Mouse (Mus musculus): ENCODE measurements around the gene 2210407C18Rik. TPM values are rescaled to one million over a fixed set of nuclear protein-coding genes. Genes with fewer than 3 reads are reported as not detected.

Gene 2210407C18Rik
- polyA plus RNA-seq, 1 experiment from 2014 or later = not detected

- no peaks in the 10 kb centered on the region for H3K9me3 ChIP-seq (replicated peaks)
- ATAC-seq (replicated peaks; ENCODE audit: low FRiP score) = no peak
These were observed 10.3 kb upstream of the 2210407C18Rik start for GRCm38 (mm10) chr11:58626146-58626545.

GRCm38 (mm10) chr11:58618793-58619192 lies 2.9 kb upstream of the 2210407C18Rik start:
- 79% methylated on average over 6 of the region's 6 CpGs for WGBS
- H3K27ac ChIP-seq = no peak overlapping the region
- H3K4me2 ChIP-seq = no peak overlapping the region
- H3K27me3 ChIP-seq = no peaks in the 10 kb centered on the region
- no peak overlapping the region for H3K4me3 ChIP-seq (replicated peaks)
- no peaks in the 10 kb centered on the region for H3K36me3 ChIP-seq
- ATAC-seq (replicated peaks; ENCODE audit: low FRiP score) = no peak
- H3K9me3 ChIP-seq (replicated peaks) = no peaks in the 10 kb centered on the region
- no peaks in the 10 kb centered on the region for H3K4me1 ChIP-seq
- H3K9ac ChIP-seq = no peak overlapping the region

More at GRCm38 (mm10) chr11:58626146-58626545, 10.3 kb upstream of the 2210407C18Rik start:
- Histone ChIP-seq H3K4me3 (replicated peaks) (no peak overlapping the region), H3K4me2 (no peak overlapping the region), H3K27ac (no peak overlapping the region), H3K36me3 (no peaks in the 10 kb centered on the region), H3K4me1 (no peaks in the 10 kb centered on the region), H3K9ac (no peak overlapping the region), H3K27me3 (no peaks in the 10 kb centered on the region)
- WGBS = 44% methylated on average over 4 of the region's 4 CpGs

GRCm38 (mm10) chr11:58618369-58618768 lies 2.5 kb upstream of the 2210407C18Rik start:
- 69% methylated on average over 3 of the region's 3 CpGs for WGBS
- no peaks in the 10 kb centered on the region for H3K9me3 ChIP-seq (replicated peaks)
- no peak overlapping the region for H3K9ac ChIP-seq
- H3K4me3 ChIP-seq (replicated peaks) = no peak overlapping the region
- no peaks in the 10 kb centered on the region for H3K27me3 ChIP-seq
- H3K4me1 ChIP-seq = no peaks in the 10 kb centered on the region
- H3K4me2 ChIP-seq = no peak overlapping the region
- H3K36me3 ChIP-seq = no peaks in the 10 kb centered on the region
- H3K27ac ChIP-seq = no peak overlapping the region
- no peak for ATAC-seq (replicated peaks; ENCODE audit: low FRiP score)

GRCm38 (mm10) chr11:58614526-58614925 lies 1.3 kb downstream of the 2210407C18Rik start:
- no peak overlapping the region for H3K27ac ChIP-seq
- no peak overlapping the region for H3K4me3 ChIP-seq (replicated peaks)
- H3K9me3 ChIP-seq (replicated peaks) = no peaks in the 10 kb centered on the region
- H3K4me1 ChIP-seq = no peaks in the 10 kb centered on the region
- no peak overlapping the region for H3K4me2 ChIP-seq
- H3K36me3 ChIP-seq = no peaks in the 10 kb centered on the region
- no peaks in the 10 kb centered on the region for H3K27me3 ChIP-seq
- no peak for ATAC-seq (replicated peaks; ENCODE audit: low FRiP score)
- H3K9ac ChIP-seq = no peak overlapping the region

- Histone ChIP-seq H3K9me3 (replicated peaks) (no peaks in the 10 kb centered on the region), H3K9ac (no peak overlapping the region), H3K4me1 (no peaks in the 10 kb centered on the region), H3K27me3 (no peaks in the 10 kb centered on the region), H3K4me2 (no peak overlapping the region), H3K27ac (no peak overlapping the region), H3K4me3 (replicated peaks) (no peak overlapping the region), H3K36me3 (no peaks in the 10 kb centered on the region)
- no peak for ATAC-seq (replicated peaks; ENCODE audit: low FRiP score)
- WGBS = 46% methylated on average over 3 of the region's 3 CpGs
These were observed 2.5 kb downstream of the 2210407C18Rik start for GRCm38 (mm10) chr11:58613359-58613758.

GRCm38 (mm10) chr11:58607030-58607429 lies 8.8 kb downstream of the 2210407C18Rik start:
- H3K27me3 ChIP-seq = no peaks in the 10 kb centered on the region
- no peak overlapping the region for H3K27ac ChIP-seq
- no peak overlapping the region for H3K4me2 ChIP-seq
- no peaks in the 10 kb centered on the region for H3K4me1 ChIP-seq
- no peaks in the 10 kb centered on the region for H3K36me3 ChIP-seq
- H3K9ac ChIP-seq = no peak overlapping the region
- no peak overlapping the region for H3K4me3 ChIP-seq (replicated peaks)
- no peaks in the 10 kb centered on the region for H3K9me3 ChIP-seq (replicated peaks)
- ATAC-seq (replicated peaks; ENCODE audit: low FRiP score) = no peak
- 71% methylated on average over 6 of the region's 6 CpGs for WGBS

GRCm38 (mm10) chr11:58606177-58606919 lies 9.5 kb downstream of the 2210407C18Rik start:
- 86% methylated on average over 12 of the region's 12 CpGs for WGBS
- ATAC-seq (replicated peaks; ENCODE audit: low FRiP score) = no peak
- Histone ChIP-seq H3K9me3 (replicated peaks) (no peaks in the 10 kb centered on the region), H3K4me2 (no peak overlapping the region), H3K4me1 (no peaks in the 10 kb centered on the region), H3K9ac (no peak overlapping the region), H3K27me3 (no peaks in the 10 kb centered on the region), H3K36me3 (no peaks in the 10 kb centered on the region), H3K4me3 (replicated peaks) (no peak overlapping the region), H3K27ac (no peak overlapping the region)

- WGBS = 75% methylated on average over 3 of the region's 3 CpGs
These were observed 10.6 kb downstream of the 2210407C18Rik start for GRCm38 (mm10) chr11:58605228-58605627.

GRCm38 (mm10) chr11:58604688-58605087 lies 11.2 kb downstream of the 2210407C18Rik start:
- no peak for ATAC-seq (replicated peaks; ENCODE audit: low FRiP score)
- 50% methylated on average over 2 of the region's 2 CpGs for WGBS
- no peak overlapping the region for H3K27ac ChIP-seq
- no peak overlapping the region for H3K4me3 ChIP-seq (replicated peaks)
- H3K36me3 ChIP-seq = no peaks in the 10 kb centered on the region
- no peak overlapping the region for H3K9ac ChIP-seq
- H3K9me3 ChIP-seq (replicated peaks) = no peaks in the 10 kb centered on the region
- no peak overlapping the region for H3K4me2 ChIP-seq
- H3K27me3 ChIP-seq = no peaks in the 10 kb centered on the region
- no peaks in the 10 kb centered on the region for H3K4me1 ChIP-seq

More at GRCm38 (mm10) chr11:58605228-58605627, 10.6 kb downstream of the 2210407C18Rik start:
- Histone ChIP-seq H3K27ac (no peak overlapping the region), H3K36me3 (no peaks in the 10 kb centered on the region), H3K4me2 (no peak overlapping the region), H3K4me3 (replicated peaks) (no peak overlapping the region), H3K27me3 (no peaks in the 10 kb centered on the region), H3K9ac (no peak overlapping the region), H3K9me3 (replicated peaks) (no peaks in the 10 kb centered on the region), H3K4me1 (no peaks in the 10 kb centered on the region)
- no peak for ATAC-seq (replicated peaks; ENCODE audit: low FRiP score)

- no peaks in the 10 kb centered on the region for H3K9me3 ChIP-seq (replicated peaks)
- H3K4me2 ChIP-seq = no peak overlapping the region
- no peak overlapping the region for H3K27ac ChIP-seq
- H3K27me3 ChIP-seq = no peaks in the 10 kb centered on the region
- H3K4me3 ChIP-seq (replicated peaks) = no peak overlapping the region
- 74% methylated on average over 6 of the region's 6 CpGs for WGBS
- ATAC-seq (replicated peaks; ENCODE audit: low FRiP score) = no peak
- no peak overlapping the region for H3K9ac ChIP-seq
- H3K36me3 ChIP-seq = no peaks in the 10 kb centered on the region
- no peaks in the 10 kb centered on the region for H3K4me1 ChIP-seq
These were observed 12.9 kb downstream of the 2210407C18Rik start for GRCm38 (mm10) chr11:58602800-58603560.

- Histone ChIP-seq H3K9me3 (replicated peaks) (no peaks in the 10 kb centered on the region), H3K9ac (no peak overlapping the region), H3K36me3 (no peaks in the 10 kb centered on the region), H3K4me2 (no peak overlapping the region), H3K4me3 (replicated peaks) (no peak overlapping the region), H3K27me3 (no peaks in the 10 kb centered on the region), H3K4me1 (no peaks in the 10 kb centered on the region), H3K27ac (no peak overlapping the region)
- no peak for ATAC-seq (replicated peaks; ENCODE audit: low FRiP score)
These were observed 13.8 kb downstream of the 2210407C18Rik start for GRCm38 (mm10) chr11:58602062-58602461.

GRCm38 (mm10) chr11:58597837-58598236 lies 18.0 kb downstream of the 2210407C18Rik start:
- Histone ChIP-seq H3K9ac (no peak overlapping the region), H3K4me3 (replicated peaks) (no peak overlapping the region), H3K27me3 (no peaks in the 10 kb centered on the region), H3K4me2 (no peak overlapping the region), H3K4me1 (no peaks in the 10 kb centered on the region), H3K9me3 (replicated peaks) (no peaks in the 10 kb centered on the region), H3K27ac (no peak overlapping the region), H3K36me3 (no peaks in the 10 kb centered on the region)
- 85% methylated on average over 13 of the region's 13 CpGs for WGBS
- ATAC-seq (replicated peaks; ENCODE audit: low FRiP score) = no peak

All from kidney, embryonic 15.5 days (tissue).